Mouse (Mus musculus): ENCODE measurements at regions not wholly inside any gene's neighbourhood (a gene's known extent, or its start where the extent isn't known, plus 50 kb on each side); places are given as distances from the start of the nearest gene placed in this dataset.

DNA sequence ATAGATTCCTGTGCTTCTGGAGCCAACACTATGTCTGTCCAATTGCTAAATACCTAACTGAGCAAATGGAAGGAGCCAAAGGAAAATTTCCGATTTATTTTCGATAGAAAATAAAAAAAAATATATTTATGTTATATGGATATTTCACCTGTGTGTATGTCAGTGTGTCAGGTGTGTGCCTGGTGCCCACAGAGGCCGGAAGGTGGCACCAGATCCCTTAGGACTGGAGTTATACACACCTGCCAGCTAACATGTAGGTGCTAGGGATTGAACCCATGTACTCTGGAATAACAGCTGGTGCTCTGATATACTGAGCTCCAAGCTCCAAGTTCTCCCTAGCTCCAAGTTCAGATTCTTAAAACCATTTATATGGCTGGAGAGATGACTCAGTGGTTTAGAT, 79.0 kb downstream of the Mfsd1 start:
- Histone ChIP-seq H3K9ac (ENCODE audit: low read length) (no peak overlapping the region), H3K4me3 (ENCODE audit: low read length) (no peak overlapping the region), H3K27ac (ENCODE audit: low read length) (no peak overlapping the region), H3K9me3 (ENCODE audit: control insufficient read depth, low read length) (no peaks in the 10 kb centered on the region), H3K4me1 (replicated peaks; ENCODE audit: control insufficient read depth, insufficient read depth, low read length) (no peaks in the 10 kb centered on the region), H3K36me3 (ENCODE audit: control insufficient read depth, insufficient read depth, low read length) (no peaks in the 10 kb centered on the region), H3K27me3 (ENCODE audit: control insufficient read depth, insufficient read depth, low read depth, low read length) (no peaks in the 10 kb centered on the region), H3K4me2 (ENCODE audit: low read depth, low read length) (no peak overlapping the region)
- ATAC-seq (ENCODE audit: low read depth), result no peak
- 84% methylated on average over 3 of the region's 3 CpGs for WGBS

- no peaks in the 10 kb centered on the region for H3K27me3 ChIP-seq (ENCODE audit: control insufficient read depth, insufficient read depth, low read depth, low read length)
- no peak for ATAC-seq (ENCODE audit: low read depth)
- no peaks in the 10 kb centered on the region for H3K4me1 ChIP-seq (replicated peaks; ENCODE audit: control insufficient read depth, insufficient read depth, low read length)
- H3K9me3 ChIP-seq (ENCODE audit: control insufficient read depth, low read length), result no peaks in the 10 kb centered on the region
- no peak overlapping the region for H3K9ac ChIP-seq (ENCODE audit: low read length)
- H3K4me3 ChIP-seq (ENCODE audit: low read length), result no peak overlapping the region
- H3K36me3 ChIP-seq (ENCODE audit: control insufficient read depth, insufficient read depth, low read length), result no peaks in the 10 kb centered on the region
- H3K27ac ChIP-seq (ENCODE audit: low read length), result no peak overlapping the region
- 11% methylated on average over 6 of the region's 6 CpGs for WGBS
- H3K4me2 ChIP-seq (ENCODE audit: low read depth, low read length), result no peak overlapping the region
These were observed 126.8 kb downstream of the Mfsd1 start for GRCm38 (mm10) chr3:67709322-67709721.

DNA sequence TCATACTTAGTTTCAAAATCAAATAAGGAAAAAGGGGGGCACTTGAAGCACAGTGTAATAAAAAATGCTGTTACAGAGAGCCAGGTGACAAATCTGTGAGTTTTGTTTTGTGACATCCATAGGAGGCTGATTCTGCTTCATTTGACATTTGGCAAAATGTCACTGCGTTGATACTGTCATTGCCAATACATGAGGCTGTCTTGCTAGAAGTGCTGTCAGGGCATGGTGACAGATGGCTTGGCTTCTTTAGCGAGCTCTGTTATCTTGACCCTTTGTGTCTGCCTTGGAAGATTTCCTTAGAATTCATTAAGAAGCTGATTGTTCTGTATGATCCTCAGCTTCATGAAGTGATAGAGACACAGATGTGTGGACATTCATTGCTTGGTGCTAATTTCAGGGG, 129.2 kb downstream of the Mfsd1 start:
- H3K4me2 ChIP-seq (ENCODE audit: low read depth, low read length), result no peak overlapping the region
- no peaks in the 10 kb centered on the region for H3K36me3 ChIP-seq (ENCODE audit: control insufficient read depth, insufficient read depth, low read length)
- H3K27ac ChIP-seq (ENCODE audit: low read length), result no peak overlapping the region
- no peak overlapping the region for H3K9ac ChIP-seq (ENCODE audit: low read length)
- no peaks in the 10 kb centered on the region for H3K27me3 ChIP-seq (ENCODE audit: control insufficient read depth, insufficient read depth, low read depth, low read length)
- no peaks in the 10 kb centered on the region for H3K9me3 ChIP-seq (ENCODE audit: control insufficient read depth, low read length)
- H3K4me3 ChIP-seq (ENCODE audit: low read length), result no peak overlapping the region
- H3K4me1 ChIP-seq (replicated peaks; ENCODE audit: control insufficient read depth, insufficient read depth, low read length), result no peaks in the 10 kb centered on the region
- ATAC-seq (ENCODE audit: low read depth), result no peak
- WGBS, result 47% methylated on average over 2 of the region's 2 CpGs

DNA sequence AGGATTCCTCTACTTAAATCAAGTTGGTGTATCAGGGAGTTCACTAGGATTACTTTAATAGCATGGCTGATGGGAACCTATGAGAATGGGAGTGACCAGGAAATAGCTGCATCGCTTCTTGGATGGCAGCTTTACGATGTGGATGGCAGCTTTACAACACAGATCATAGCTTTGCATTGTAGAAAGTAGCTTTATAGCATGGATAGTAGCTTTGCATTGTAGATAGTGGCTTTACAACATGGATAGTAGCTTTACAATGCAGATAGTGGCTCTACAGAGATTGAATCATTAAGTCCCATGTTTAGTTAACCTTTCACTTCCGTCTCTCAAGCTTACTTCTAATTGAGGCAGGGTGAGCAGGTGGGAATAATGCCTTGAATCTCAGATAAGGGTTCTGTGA, 149.4 kb downstream of the Mfsd1 start:
- no peak for ATAC-seq (ENCODE audit: low read depth)
- Histone ChIP-seq H3K4me1 (replicated peaks; ENCODE audit: control insufficient read depth, insufficient read depth, low read length) (no peaks in the 10 kb centered on the region), H3K27ac (ENCODE audit: low read length) (no peak overlapping the region), H3K4me2 (ENCODE audit: low read depth, low read length) (no peak overlapping the region), H3K9ac (ENCODE audit: low read length) (no peak overlapping the region), H3K9me3 (ENCODE audit: control insufficient read depth, low read length) (no peaks in the 10 kb centered on the region), H3K36me3 (ENCODE audit: control insufficient read depth, insufficient read depth, low read length) (no peaks in the 10 kb centered on the region), H3K4me3 (ENCODE audit: low read length) (no peak overlapping the region), H3K27me3 (ENCODE audit: control insufficient read depth, insufficient read depth, low read depth, low read length) (no peaks in the 10 kb centered on the region)
- 89% methylated on average over 3 of the region's 3 CpGs for WGBS

- Histone ChIP-seq H3K27me3 (ENCODE audit: control insufficient read depth, insufficient read depth, low read depth, low read length) (no peaks in the 10 kb centered on the region), H3K9ac (ENCODE audit: low read length) (no peak overlapping the region), H3K4me3 (ENCODE audit: low read length) (no peak overlapping the region), H3K36me3 (ENCODE audit: control insufficient read depth, insufficient read depth, low read length) (no peaks in the 10 kb centered on the region), H3K27ac (ENCODE audit: low read length) (no peak overlapping the region), H3K9me3 (ENCODE audit: control insufficient read depth, low read length) (no peaks in the 10 kb centered on the region), H3K4me1 (replicated peaks; ENCODE audit: control insufficient read depth, insufficient read depth, low read length) (no peaks in the 10 kb centered on the region), H3K4me2 (ENCODE audit: low read depth, low read length) (no peak overlapping the region)
- WGBS, result 51% methylated on average over 2 of the region's 2 CpGs
- ATAC-seq (ENCODE audit: low read depth), result no peak
These were observed 150.3 kb downstream of the Mfsd1 start for GRCm38 (mm10) chr3:67732858-67733257.

- 86% methylated on average over 2 of the region's 2 CpGs for WGBS
- Histone ChIP-seq H3K27ac (ENCODE audit: low read length) (no peak overlapping the region), H3K9me3 (ENCODE audit: control insufficient read depth, low read length) (no peaks in the 10 kb centered on the region), H3K36me3 (ENCODE audit: control insufficient read depth, insufficient read depth, low read length) (no peaks in the 10 kb centered on the region), H3K9ac (ENCODE audit: low read length) (no peak overlapping the region), H3K4me1 (replicated peaks; ENCODE audit: control insufficient read depth, insufficient read depth, low read length) (no peaks in the 10 kb centered on the region), H3K4me2 (ENCODE audit: low read depth, low read length) (no peak overlapping the region), H3K4me3 (ENCODE audit: low read length) (no peak overlapping the region), H3K27me3 (ENCODE audit: control insufficient read depth, insufficient read depth, low read depth, low read length) (no peaks in the 10 kb centered on the region)
- ATAC-seq (ENCODE audit: low read depth), result no peak
These were observed 137.8 kb upstream of the Iqcj start for GRCm38 (mm10) chr3:67754256-67754655.

GRCm38 (mm10) chr3:67768603-67769002, 123.4 kb upstream of the Iqcj start:
- H3K27me3 ChIP-seq (ENCODE audit: control insufficient read depth, insufficient read depth, low read depth, low read length), result no peaks in the 10 kb centered on the region
- H3K4me3 ChIP-seq (ENCODE audit: low read length), result no peak overlapping the region
- H3K36me3 ChIP-seq (ENCODE audit: control insufficient read depth, insufficient read depth, low read length), result no peaks in the 10 kb centered on the region
- no peaks in the 10 kb centered on the region for H3K9me3 ChIP-seq (ENCODE audit: control insufficient read depth, low read length)
- H3K4me1 ChIP-seq (replicated peaks; ENCODE audit: control insufficient read depth, insufficient read depth, low read length), result no peaks in the 10 kb centered on the region
- no peak overlapping the region for H3K4me2 ChIP-seq (ENCODE audit: low read depth, low read length)
- ATAC-seq (ENCODE audit: low read depth), result no peak
- no peak overlapping the region for H3K9ac ChIP-seq (ENCODE audit: low read length)
- H3K27ac ChIP-seq (ENCODE audit: low read length), result no peak overlapping the region
- 70% methylated on average over 2 of the region's 2 CpGs for WGBS

- H3K36me3 ChIP-seq (ENCODE audit: control insufficient read depth, insufficient read depth, low read length), result no peaks in the 10 kb centered on the region
- no peak overlapping the region for H3K27ac ChIP-seq (ENCODE audit: low read length)
- H3K4me3 ChIP-seq (ENCODE audit: low read length), result no peak overlapping the region
- H3K27me3 ChIP-seq (ENCODE audit: control insufficient read depth, insufficient read depth, low read depth, low read length), result no peaks in the 10 kb centered on the region
- H3K4me2 ChIP-seq (ENCODE audit: low read depth, low read length), result no peak overlapping the region
- H3K4me1 ChIP-seq (replicated peaks; ENCODE audit: control insufficient read depth, insufficient read depth, low read length), result no peaks in the 10 kb centered on the region
- H3K9ac ChIP-seq (ENCODE audit: low read length), result no peak overlapping the region
- WGBS, result 48% methylated on average over 2 of the region's 2 CpGs
- ATAC-seq (ENCODE audit: low read depth), result peak; percentile 54
- H3K9me3 ChIP-seq (ENCODE audit: control insufficient read depth, low read length), result no peaks in the 10 kb centered on the region
These were observed 118.6 kb upstream of the Iqcj start for GRCm38 (mm10) chr3:67773403-67773802.

GRCm38 (mm10) chr3:67782177-67782576, 109.8 kb upstream of the Iqcj start:
- WGBS, result 77% methylated on average over 4 of the region's 4 CpGs
- no peaks in the 10 kb centered on the region for H3K36me3 ChIP-seq (ENCODE audit: control insufficient read depth, insufficient read depth, low read length)
- no peaks in the 10 kb centered on the region for H3K4me1 ChIP-seq (replicated peaks; ENCODE audit: control insufficient read depth, insufficient read depth, low read length)
- H3K27ac ChIP-seq (ENCODE audit: low read length), result no peak overlapping the region
- no peak overlapping the region for H3K9ac ChIP-seq (ENCODE audit: low read length)
- no peak for ATAC-seq (ENCODE audit: low read depth)
- no peak overlapping the region for H3K4me3 ChIP-seq (ENCODE audit: low read length)
- H3K27me3 ChIP-seq (ENCODE audit: control insufficient read depth, insufficient read depth, low read depth, low read length), result no peaks in the 10 kb centered on the region
- no peak overlapping the region for H3K4me2 ChIP-seq (ENCODE audit: low read depth, low read length)
- no peaks in the 10 kb centered on the region for H3K9me3 ChIP-seq (ENCODE audit: control insufficient read depth, low read length)

GRCm38 (mm10) chr3:67806847-67807601, 85.0 kb upstream of the Iqcj start:
- Histone ChIP-seq H3K4me1 (replicated peaks; ENCODE audit: control insufficient read depth, insufficient read depth, low read length) (no peaks in the 10 kb centered on the region), H3K27ac (ENCODE audit: low read length) (no peak overlapping the region), H3K4me2 (ENCODE audit: low read depth, low read length) (no peak overlapping the region), H3K9me3 (ENCODE audit: control insufficient read depth, low read length) (no peaks in the 10 kb centered on the region), H3K9ac (ENCODE audit: low read length) (no peak overlapping the region), H3K4me3 (ENCODE audit: low read length) (no peak overlapping the region), H3K27me3 (ENCODE audit: control insufficient read depth, insufficient read depth, low read depth, low read length) (no peaks in the 10 kb centered on the region), H3K36me3 (ENCODE audit: control insufficient read depth, insufficient read depth, low read length) (no peaks in the 10 kb centered on the region)
- 77% methylated on average over 9 of the region's 9 CpGs for WGBS
- ATAC-seq (ENCODE audit: low read depth), result no peak

Data from lung, embryonic 16.5 days (tissue).